26 mouse cellular contexts compared by ENCODE assay signal in the genomic region with DNA sequence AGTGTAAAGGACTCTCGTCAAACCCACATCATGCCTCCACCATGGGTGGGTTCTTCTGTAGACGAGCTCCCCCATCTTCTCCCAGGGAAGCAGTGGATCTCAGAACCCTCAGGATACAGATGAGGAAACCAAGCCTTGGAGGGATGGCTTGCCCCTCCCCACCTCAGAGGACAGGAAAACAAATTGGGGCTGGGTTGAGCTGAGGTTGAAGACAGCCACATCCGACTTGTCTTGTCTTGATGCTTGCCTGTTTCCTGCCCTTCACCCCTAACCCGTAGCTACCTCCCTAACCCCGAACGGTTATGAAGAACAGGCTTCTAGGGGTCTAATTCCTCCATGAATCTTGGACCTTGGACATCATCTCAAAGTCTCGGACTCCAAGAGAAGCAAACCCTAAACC. TPM values are rescaled to one million over a fixed set of nuclear protein-coding genes. Genes with fewer than 3 reads are reported as not detected.
DNase-seq lines count a peak whose midpoint lies in the region; ATAC-seq lines count a peak whose summit lies in the region.
"Had no signal": no experiment of that assay in that cellular context is flagged by ENCODE, and none has a peak within 500 bp of the region (broad histone marks: within the 10 kb centered on the region; RNA-seq: fewer than 3 reads in every experiment).

No protein-coding gene starts in this region.

- no peak overlapping the region for H3K9ac ChIP-seq in heart, embryonic 16.5 days (ENCODE audit: low read length)
- H3K9ac ChIP-seq: heart, embryonic 15.5 days; hindbrain, embryonic 15.5 days; limb, embryonic 13.5 days; liver, embryonic 14.5 days; lung, embryonic 15.5 days; midbrain, embryonic 12.5 days had no signal

- DNase-seq in heart, postnatal 25 days (ENCODE audit: low spot score) = no peak
- peak; percentile 73 for DNase-seq in thymus, postnatal 14 days
- DNase-seq in adrenal gland, postnatal 14 days = no peak
- DNase-seq in heart, adult 8-10 months (ENCODE audit: low spot score) = no peak
- DNase-seq in heart, adult 18-20 months = no peak
- DNase-seq: adrenal gland, adult 2 months; cerebellum, adult 9-11 months; gastrocnemius, postnatal 25 days; heart, adult 2 months; kidney, postnatal 25 days; layer of hippocampus, postnatal 36 days; spleen, adult 18-20 months had no signal

- ATAC-seq in heart, embryonic 16.5 days (replicated peaks; ENCODE audit: extremely low read depth, insufficient read depth, low FRiP score) = no peak
- peak; percentile 69 for ATAC-seq in CD4-positive, CD25-positive, alpha-beta regulatory T cell, adult 4 months
- ATAC-seq in inflammation-experienced regulatory T-cells, adult 6 months = peak; percentile 68
- ATAC-seq: forebrain, embryonic 16.5 days; intestine, embryonic 16.5 days had no signal

- H3K36me3 ChIP-seq in heart, embryonic 16.5 days (ENCODE audit: control insufficient read depth, insufficient read depth) = no peaks in the 10 kb centered on the region
- H3K36me3 ChIP-seq: embryonic facial prominence, embryonic 10.5 days; forebrain, embryonic 10.5 days; heart, embryonic 15.5 days; hindbrain, embryonic 15.5 days; limb, embryonic 13.5 days; lung, embryonic 15.5 days; midbrain, embryonic 12.5 days had no signal

- peak overlapping the region; percentile 23 for H3K4me2 ChIP-seq in heart, embryonic 16.5 days (ENCODE audit: low read depth, low read length)
- H3K4me2 ChIP-seq: heart, embryonic 15.5 days; hindbrain, embryonic 15.5 days; limb, embryonic 13.5 days; lung, embryonic 15.5 days; midbrain, embryonic 12.5 days had no signal

- no peak overlapping the region for H3K27ac ChIP-seq in heart, embryonic 16.5 days (ENCODE audit: low read length)
- H3K27ac ChIP-seq: embryonic facial prominence, embryonic 10.5 days; forebrain, embryonic 10.5 days; heart, adult 2 months; heart, embryonic 15.5 days; hindbrain, embryonic 15.5 days; limb, embryonic 13.5 days; liver, embryonic 14.5 days; lung, embryonic 15.5 days; midbrain, embryonic 12.5 days had no signal

- H3K4me3 ChIP-seq in heart, embryonic 16.5 days (ENCODE audit: low read length) = no peak overlapping the region
- H3K4me3 ChIP-seq: embryonic facial prominence, embryonic 10.5 days; forebrain, embryonic 10.5 days; heart, adult 2 months; heart, embryonic 15.5 days; hindbrain, embryonic 15.5 days; limb, embryonic 13.5 days; lung, embryonic 15.5 days; midbrain, embryonic 12.5 days had no signal

- H3K9me3 ChIP-seq in heart, embryonic 16.5 days (replicated peaks; ENCODE audit: control insufficient read depth, low read length) = no peaks in the 10 kb centered on the region
- H3K9me3 ChIP-seq: embryonic facial prominence, embryonic 10.5 days; forebrain, embryonic 10.5 days; heart, embryonic 15.5 days; hindbrain, embryonic 15.5 days; limb, embryonic 13.5 days; lung, embryonic 15.5 days; midbrain, embryonic 12.5 days had no signal

- H3K4me1 ChIP-seq in heart, embryonic 16.5 days (ENCODE audit: control insufficient read depth, insufficient read depth, low read length) = no peaks in the 10 kb centered on the region
- H3K4me1 ChIP-seq: heart, embryonic 15.5 days; hindbrain, embryonic 15.5 days; limb, embryonic 13.5 days; lung, embryonic 15.5 days; midbrain, embryonic 12.5 days had no signal

- intact Hi-C loops in heart, postnatal 25 days (cut with DNase I) = no loop called here

- H3K27me3 ChIP-seq in heart, embryonic 16.5 days (ENCODE audit: control insufficient read depth, insufficient read depth, low read length) = no peaks in the 10 kb centered on the region
- H3K27me3 ChIP-seq: heart, embryonic 15.5 days; hindbrain, embryonic 15.5 days; limb, embryonic 13.5 days; lung, embryonic 15.5 days; midbrain, embryonic 12.5 days had no signal

- WGBS in heart, embryonic 16.5 days = 70% methylated on average over 7 of the region's 7 CpGs

RNA-seq across cellular contexts. Expression of a gene that starts 6.9 kb away (rescaled TPM):
- polyA plus RNA-seq in heart, embryonic 16.5 days (2015; fragmentation: Nextera tagmentation; extraction: Ambion mirVana) = 10.1 and 29.8 TPM in 2 replicates
- 1 to 10 TPM; 2.4 to 3.6 TPM for total RNA-seq in heart, postnatal 25 days (2021)
- 100 to 1,000 TPM; 473 to 498 TPM for polyA plus RNA-seq in CD4-positive, CD25-positive, alpha-beta regulatory T cell, adult 4 months (2017; shearing (Covaris generic))
- polyA plus RNA-seq in inflammation-experienced regulatory T-cells, adult 6 months (2017; shearing (Covaris generic)) = 100 to 1,000 TPM; 457 to 620 (median 469) TPM
- 4.1 and 16.3 TPM in 2 replicates for total RNA-seq in adrenal gland, postnatal 14 days (2021)
- total RNA-seq in heart, adult 8-10 months (2022) = 10 to 100 TPM in 1 of 4 experiments, 1 to 10 TPM in 3; 1.8 to 10.3 (median 2.6) TPM
- total RNA-seq in heart, adult 18-20 months (2021) = 1 to 10 TPM; 4.4 to 7.3 TPM

RNA-seq across cellular contexts. Expression of a gene that starts 25.2 kb away (rescaled TPM):
- polyA plus RNA-seq in heart, embryonic 16.5 days (2015; fragmentation: Nextera tagmentation; extraction: Ambion mirVana) = 22.4 and 22.5 TPM in 2 replicates
- 1 to 10 TPM; 6.7 to 7.3 TPM for total RNA-seq in heart, postnatal 25 days (2021)
- not detected for polyA plus RNA-seq in CD4-positive, CD25-positive, alpha-beta regulatory T cell, adult 4 months (2017; shearing (Covaris generic))
- polyA plus RNA-seq in inflammation-experienced regulatory T-cells, adult 6 months (2017; shearing (Covaris generic)) = not detected
- 9.6 and 10.9 TPM in 2 replicates for total RNA-seq in adrenal gland, postnatal 14 days (2021)
- 1 to 10 TPM; 2.0 to 4.6 (median 2.7) TPM for total RNA-seq in heart, adult 8-10 months (2022)
- 1 to 10 TPM; 2.7 to 5.1 TPM for total RNA-seq in heart, adult 18-20 months (2021)
- total RNA-seq: monocyte, adult 5-6 weeks had no signal

RNA-seq across cellular contexts. Expression of a gene that starts 53.0 kb away (rescaled TPM):
- 118 and 136 TPM in 2 replicates for polyA plus RNA-seq in heart, embryonic 16.5 days (2015; fragmentation: Nextera tagmentation; extraction: Ambion mirVana)
- 100 to 1,000 TPM; 164 to 165 TPM for total RNA-seq in heart, postnatal 25 days (2021)
- 10 to 100 TPM in 1 of 2 experiments, 1 to 10 TPM in 1; 7.1 to 10.8 TPM for polyA plus RNA-seq in CD4-positive, CD25-positive, alpha-beta regulatory T cell, adult 4 months (2017; shearing (Covaris generic))
- 10 to 100 TPM in 2 of 3 experiments, 1 to 10 TPM in 1; 5.7 to 45.5 (median 16.1) TPM for polyA plus RNA-seq in inflammation-experienced regulatory T-cells, adult 6 months (2017; shearing (Covaris generic))
- total RNA-seq in adrenal gland, postnatal 14 days (2021) = 429 and 451 TPM in 2 replicates
- 100 to 1,000 TPM; 195 to 224 (median 212) TPM for total RNA-seq in heart, adult 8-10 months (2022)
- total RNA-seq in heart, adult 18-20 months (2021) = 100 to 1,000 TPM; 207 to 210 TPM

RNA-seq across cellular contexts. Expression of a gene that starts 53.2 kb away (rescaled TPM):
- 31.6 TPM in 2 replicates for polyA plus RNA-seq in heart, embryonic 16.5 days (2015; fragmentation: Nextera tagmentation; extraction: Ambion mirVana)
- 10 to 100 TPM; 14.1 to 17.1 TPM for total RNA-seq in heart, postnatal 25 days (2021)
- 10 to 100 TPM; 13.6 to 15.4 TPM for polyA plus RNA-seq in CD4-positive, CD25-positive, alpha-beta regulatory T cell, adult 4 months (2017; shearing (Covaris generic))
- 10 to 100 TPM; 12.7 to 15.3 (median 13.0) TPM for polyA plus RNA-seq in inflammation-experienced regulatory T-cells, adult 6 months (2017; shearing (Covaris generic))
- 33.8 and 38.4 TPM in 2 replicates for total RNA-seq in adrenal gland, postnatal 14 days (2021)
- total RNA-seq in heart, adult 8-10 months (2022) = 10 to 100 TPM; 11.2 to 12.6 (median 12.2) TPM
- 10 to 100 TPM in 1 of 2 experiments, 1 to 10 TPM in 1; 9.9 to 11.3 TPM for total RNA-seq in heart, adult 18-20 months (2021)
